Mouse (Mus musculus): ENCODE results near the gene Clrn1.

Clrn1 gene

GRCm38 (mm10) chr3:58832888-58833287 lies 52.3 kb downstream of the Clrn1 start:
- in situ Hi-C loops (cut with MboI; ENCODE audit: unreplicated experiment in 2 of 2) = no loop called here

- in situ Hi-C loops (cut with MboI; ENCODE audit: unreplicated experiment in 2 of 2) = no loop called here
These were observed 53.6 kb downstream of the Clrn1 start for GRCm38 (mm10) chr3:58831586-58831985.

GRCm38 (mm10) chr3:58829926-58830325 lies 55.2 kb downstream of the Clrn1 start:
- in situ Hi-C loops (cut with MboI; ENCODE audit: unreplicated experiment in 2 of 2) = no loop called here

GRCm38 (mm10) chr3:58828366-58829153 lies 56.6 kb downstream of the Clrn1 start:
- in situ Hi-C loops (cut with MboI; ENCODE audit: unreplicated experiment in 2 of 2) = no loop called here

- in situ Hi-C loops (cut with MboI; ENCODE audit: unreplicated experiment in 2 of 2) = no loop called here
These were observed 58.9 kb downstream of the Clrn1 start for GRCm38 (mm10) chr3:58826266-58826665.

- in situ Hi-C loops (cut with MboI; ENCODE audit: unreplicated experiment in 2 of 2) = no loop called here
These were observed 62.9 kb downstream of the Clrn1 start, which contains the start of gene Mindy4b-ps for GRCm38 (mm10) chr3:58822211-58822610. TSS of gene Mindy4b-ps (minus strand) at chr3:58822311.

GRCm38 (mm10) chr3:58817337-58817736 lies 67.8 kb downstream of the Clrn1 start:
- in situ Hi-C loops (cut with MboI; ENCODE audit: unreplicated experiment in 2 of 2) = no loop called here

GRCm38 (mm10) chr3:58814191-58814590 lies 70.9 kb downstream of the Clrn1 start:
- in situ Hi-C loops (cut with MboI; ENCODE audit: unreplicated experiment in 2 of 2) = no loop called here

GRCm38 (mm10) chr3:58810353-58810752 lies 74.8 kb downstream of the Clrn1 start:
- in situ Hi-C loops (cut with MboI; ENCODE audit: unreplicated experiment in 2 of 2) = no loop called here

GRCm38 (mm10) chr3:58809111-58809915 lies 75.8 kb downstream of the Clrn1 start:
- in situ Hi-C loops (cut with MboI; ENCODE audit: unreplicated experiment in 2 of 2) = no loop called here

- in situ Hi-C loops (cut with MboI; ENCODE audit: unreplicated experiment in 2 of 2) = no loop called here
These were observed 76.5 kb downstream of the Clrn1 start for GRCm38 (mm10) chr3:58808636-58809035.

GRCm38 (mm10) chr3:58804745-58805144 lies 80.4 kb downstream of the Clrn1 start:
- in situ Hi-C loops (cut with MboI; ENCODE audit: unreplicated experiment in 2 of 2) = no loop called here

GRCm38 (mm10) chr3:58798676-58799075 lies 86.5 kb downstream of the Clrn1 start:
- in situ Hi-C loops (cut with MboI; ENCODE audit: unreplicated experiment in 2 of 2) = loop anchor here in 1 of 2 experiments (25.0 kb wide), 1 partner anchor 961 kb away; the partner anchor contains the start of gene Pfn2

GRCm38 (mm10) chr3:58798245-58798644 lies 86.9 kb downstream of the Clrn1 start:
- in situ Hi-C loops (cut with MboI; ENCODE audit: unreplicated experiment in 2 of 2) = loop anchor here in 1 of 2 experiments (25.0 kb wide), 1 partner anchor 961 kb away; the partner anchor contains the start of gene Pfn2
